Mouse (Mus musculus): ENCODE results near the gene Tmem160.

DNA sequence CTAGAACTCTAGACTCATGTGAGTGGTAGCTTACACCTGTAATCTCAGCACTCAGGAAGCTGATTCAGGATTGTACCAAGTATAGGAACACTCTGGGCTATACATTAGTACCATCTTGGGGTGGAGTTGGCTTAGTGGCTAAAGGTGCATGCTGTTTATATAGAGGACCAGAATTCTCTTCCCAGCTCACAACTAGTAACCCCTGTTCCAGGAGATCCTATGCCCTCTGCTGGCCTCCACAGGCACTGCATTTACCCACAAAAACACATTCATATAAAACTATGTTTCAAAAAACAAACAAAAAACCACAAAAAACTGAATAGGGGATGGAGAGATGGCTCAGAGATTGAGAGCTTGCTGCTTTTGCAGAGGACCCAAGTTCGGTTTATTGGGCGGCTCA lies 40.8 kb downstream of the Tmem160 start:
- TF ChIP-seq CTCF (IDR thresholded peaks at IDR 0.05; ENCODE audit: low read depth) (peak; percentile 79), EP300 (optimal IDR thresholded peaks at IDR 0.05) (no peak)
